Mouse (Mus musculus): ENCODE measurements around the gene Abcf2. TPM values are rescaled to one million over a fixed set of nuclear protein-coding genes. Genes with fewer than 3 reads are reported as not detected.

Abcf2 gene
- 79.5 and 89.2 TPM in 2 replicates for polyA plus RNA-seq (2014; fragmentation: Nextera tagmentation; extraction: Ambion mirVana)

DNA sequence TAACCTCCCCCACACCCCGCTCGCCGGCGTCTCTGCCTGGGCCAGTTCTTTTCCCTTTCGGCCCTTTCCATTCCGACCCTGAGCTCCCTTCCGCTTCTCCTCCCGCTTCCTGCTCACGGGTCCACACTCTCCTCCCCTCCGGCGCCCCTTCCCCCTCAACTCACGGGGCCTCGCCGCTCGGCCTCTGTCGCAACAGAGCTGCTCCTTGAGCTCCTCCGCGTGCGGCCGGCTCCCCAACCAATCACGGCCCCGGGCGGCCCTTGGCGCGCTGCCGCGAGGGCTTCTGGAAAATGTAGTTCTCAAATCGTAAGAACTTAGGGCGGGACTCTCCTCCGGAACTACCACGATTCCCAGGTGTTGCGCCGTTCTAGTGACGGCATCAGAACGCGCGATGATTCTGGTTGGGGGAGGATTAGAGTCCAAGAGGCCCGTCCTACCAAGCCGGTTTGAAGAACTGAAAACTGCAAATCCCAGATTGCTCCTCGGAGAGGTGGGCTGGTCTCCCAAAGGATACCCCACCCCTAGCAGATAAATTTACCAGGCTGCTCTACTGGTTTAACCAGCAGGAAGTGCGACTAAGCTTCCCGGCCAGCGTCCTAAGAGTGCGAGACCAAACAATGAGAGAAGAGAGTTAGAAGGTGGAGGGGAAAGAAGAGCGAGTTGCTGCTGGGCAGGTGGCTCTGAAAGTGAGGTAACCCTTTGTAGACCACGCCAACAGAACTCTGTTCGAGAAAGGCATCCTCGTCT is at the start of gene Abcf2:
Abcf2 (minus strand) TSS at position 285 of the 747 bp plus-strand sequence.
- Histone ChIP-seq H3K4me1 (ENCODE audit: control insufficient read depth, insufficient read depth, low read length) (peaks cover 12% of the 10 kb centered on the region; the same call in 1 of the 2 replicates), H3K9me3 (ENCODE audit: control insufficient read depth, low read depth, low read length) (no peaks in the 10 kb centered on the region), H3K9ac (replicated peaks; ENCODE audit: low read depth, low read length) (peak within 1 kb of the TSS; percentile 77), H3K27ac (ENCODE audit: low read length) (peak within 1 kb of the TSS; percentile 74), H3K36me3 (ENCODE audit: control insufficient read depth, insufficient read depth, low read length) (peaks cover 29% of the 10 kb centered on the region), H3K4me3 (ENCODE audit: low read depth, low read length) (peak within 1 kb of the TSS; percentile 78), H3K4me2 (replicated peaks; ENCODE audit: low read depth, low read length) (peak within 1 kb of the TSS; percentile 86), H3K27me3 (ENCODE audit: control insufficient read depth, insufficient read depth, low read length) (no peaks in the 10 kb centered on the region)
- WGBS, result under 1% methylated on average over 48 of the region's 48 CpGs
- peak; percentile 98 for ATAC-seq (ENCODE audit: insufficient number of reproducible peaks, insufficient read depth, low FRiP score, low read depth)

DNA sequence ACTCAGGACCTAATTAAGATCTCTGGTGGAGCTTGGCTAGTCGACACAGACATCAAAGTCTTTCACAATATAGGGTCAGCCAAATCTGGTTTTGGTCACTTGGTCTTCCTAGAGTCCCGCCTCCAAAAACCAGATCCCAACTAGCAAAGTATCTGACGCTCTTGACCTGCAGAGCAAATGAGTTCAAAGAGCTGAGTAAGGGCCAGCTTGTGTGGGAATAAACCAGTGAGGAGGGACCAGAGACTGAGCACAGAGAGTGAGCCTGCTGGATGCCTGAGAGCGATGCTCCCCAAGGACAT is 47.5 kb upstream of the Abcf2 start:
- no peak for ATAC-seq (ENCODE audit: insufficient number of reproducible peaks, insufficient read depth, low FRiP score, low read depth)
- H3K4me3 ChIP-seq (ENCODE audit: low read depth, low read length), result no peak overlapping the region
- H3K27me3 ChIP-seq (ENCODE audit: control insufficient read depth, insufficient read depth, low read length), result no peaks in the 10 kb centered on the region
- no peak overlapping the region for H3K9ac ChIP-seq (replicated peaks; ENCODE audit: low read depth, low read length)
- no peaks in the 10 kb centered on the region for H3K9me3 ChIP-seq (ENCODE audit: control insufficient read depth, low read depth, low read length)
- WGBS, result 26% methylated on average over 4 of the region's 4 CpGs
- no peaks in the 10 kb centered on the region for H3K36me3 ChIP-seq (ENCODE audit: control insufficient read depth, insufficient read depth, low read length)
- no peaks in the 10 kb centered on the region for H3K4me1 ChIP-seq (ENCODE audit: control insufficient read depth, insufficient read depth, low read length)
- no peak overlapping the region for H3K27ac ChIP-seq (ENCODE audit: low read length)
- H3K4me2 ChIP-seq (replicated peaks; ENCODE audit: low read depth, low read length), result no peak overlapping the region

DNA sequence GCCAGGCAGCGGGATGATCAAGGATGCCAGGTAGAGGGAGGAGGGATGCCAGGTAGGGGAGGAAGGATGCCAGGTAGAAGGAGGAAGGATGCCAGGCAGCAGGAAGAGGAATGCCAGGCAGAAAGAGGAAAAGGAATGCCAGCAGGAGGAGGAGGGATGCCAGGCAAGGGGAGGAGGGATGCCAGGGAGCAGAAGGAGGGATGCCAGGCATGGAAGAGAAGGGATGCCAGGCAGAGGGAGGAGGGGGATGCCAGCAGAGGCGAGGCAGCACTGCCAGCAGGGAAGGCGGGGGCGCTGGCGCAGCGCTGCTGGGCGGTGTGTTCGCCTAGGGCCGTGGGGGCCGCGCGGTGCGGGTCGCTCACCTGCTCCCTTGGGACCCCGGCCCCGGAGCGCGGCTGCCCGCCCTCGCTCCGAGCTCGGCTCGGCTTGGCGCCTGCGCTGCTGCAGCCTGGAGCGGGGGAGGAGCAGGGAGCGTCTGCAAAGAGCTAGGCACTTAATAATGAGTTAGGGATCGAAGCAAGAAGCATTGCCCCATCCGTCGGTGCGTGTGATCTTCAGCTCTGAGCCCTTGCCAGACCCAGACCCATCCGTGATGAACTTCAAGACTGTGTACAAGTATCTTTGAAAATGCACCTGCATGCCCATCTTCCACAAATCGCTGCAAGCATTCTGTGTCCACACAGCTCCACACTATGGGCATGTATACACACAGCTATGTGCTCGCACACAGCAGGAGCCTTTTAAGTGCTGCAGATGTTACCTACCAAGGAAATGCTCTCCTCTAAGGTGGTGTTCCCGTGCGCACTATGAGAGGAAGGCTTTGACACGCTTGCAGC is 46.9 kb upstream of the Abcf2 start, which contains the start of gene Smarcd3:
Smarcd3 (minus strand) TSS at position 426 of the 836 bp plus-strand sequence.
- peak; percentile 50; the same call in 1 of the 2 replicates for ATAC-seq (ENCODE audit: insufficient number of reproducible peaks, insufficient read depth, low FRiP score, low read depth)

DNA sequence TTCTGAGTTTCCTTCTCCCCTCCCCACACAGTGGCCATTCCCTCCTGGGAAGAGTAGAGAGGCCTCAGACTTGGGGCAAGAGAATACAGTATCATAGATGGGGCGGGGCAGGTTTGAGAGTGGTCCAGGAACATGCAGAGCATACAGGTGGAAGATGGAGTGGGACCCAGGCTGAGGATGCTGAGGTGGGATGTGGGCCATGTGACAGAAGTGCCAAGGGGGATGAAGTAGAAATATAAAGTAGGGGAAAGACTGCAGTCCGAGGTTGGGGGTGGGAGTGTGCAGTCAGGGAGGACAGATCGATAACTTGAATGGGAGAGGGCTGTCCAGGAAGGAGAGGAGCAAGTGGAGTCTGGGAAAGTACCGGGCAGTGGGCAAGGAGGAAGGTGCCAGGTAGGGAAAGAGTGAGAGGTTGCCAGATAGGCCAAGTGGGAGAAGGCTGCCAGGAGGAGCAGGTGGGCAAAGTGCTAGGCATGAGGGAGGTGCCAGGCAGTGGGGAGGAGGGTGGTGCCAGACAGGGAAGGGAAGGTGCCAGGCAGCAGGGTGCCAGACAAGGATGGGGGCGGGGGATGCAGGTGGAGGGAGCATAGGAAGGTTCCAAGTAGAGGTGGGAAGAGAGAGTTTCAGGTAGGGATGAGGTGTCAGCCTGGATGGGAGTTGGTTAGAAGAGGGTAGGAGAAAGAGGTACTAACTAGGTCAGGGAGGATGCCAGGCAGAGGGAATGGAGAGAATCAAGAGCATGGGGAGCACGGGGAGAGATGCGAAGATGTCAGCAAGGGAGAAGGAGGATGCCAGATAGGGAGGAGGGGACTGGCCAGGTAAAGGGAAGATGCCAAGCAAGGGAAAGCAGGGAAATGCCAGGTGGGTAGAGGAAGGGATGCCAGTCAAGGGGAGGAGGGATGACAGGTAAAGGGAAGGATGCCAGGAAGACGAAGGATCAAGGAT is 46.0 kb upstream of the Abcf2 start:
- H3K4me3 ChIP-seq (ENCODE audit: low read depth, low read length), result peak overlapping the region; percentile 43; the same call in 1 of the 2 replicates
- no peaks in the 10 kb centered on the region for H3K36me3 ChIP-seq (ENCODE audit: control insufficient read depth, insufficient read depth, low read length)
- no peaks in the 10 kb centered on the region for H3K4me1 ChIP-seq (ENCODE audit: control insufficient read depth, insufficient read depth, low read length)
- no peaks in the 10 kb centered on the region for H3K9me3 ChIP-seq (ENCODE audit: control insufficient read depth, low read depth, low read length)
- H3K27me3 ChIP-seq (ENCODE audit: control insufficient read depth, insufficient read depth, low read length), result no peaks in the 10 kb centered on the region
- ATAC-seq (ENCODE audit: insufficient number of reproducible peaks, insufficient read depth, low FRiP score, low read depth), result no peak
- no peak overlapping the region for H3K9ac ChIP-seq (replicated peaks; ENCODE audit: low read depth, low read length)
- 47% methylated on average over 8 of the region's 8 CpGs for WGBS
- peak overlapping the region; percentile 78 for H3K4me2 ChIP-seq (replicated peaks; ENCODE audit: low read depth, low read length)
- H3K27ac ChIP-seq (ENCODE audit: low read length), result no peak overlapping the region

More for the DNA sequence above, 46.9 kb upstream of the Abcf2 start, which contains the start of gene Smarcd3:
- no peaks in the 10 kb centered on the region for H3K4me1 ChIP-seq (ENCODE audit: control insufficient read depth, insufficient read depth, low read length)
- no peaks in the 10 kb centered on the region for H3K36me3 ChIP-seq (ENCODE audit: control insufficient read depth, insufficient read depth, low read length)
- WGBS, result 3% methylated on average over 33 of the region's 37 CpGs
- H3K9me3 ChIP-seq (ENCODE audit: control insufficient read depth, low read depth, low read length), result no peaks in the 10 kb centered on the region
- no peak within 1 kb of the TSS for H3K27ac ChIP-seq (ENCODE audit: low read length)
- H3K4me2 ChIP-seq (replicated peaks; ENCODE audit: low read depth, low read length), result peak within 1 kb of the TSS; percentile 78
- H3K27me3 ChIP-seq (ENCODE audit: control insufficient read depth, insufficient read depth, low read length), result no peaks in the 10 kb centered on the region
- H3K4me3 ChIP-seq (ENCODE audit: low read depth, low read length), result peak within 1 kb of the TSS; percentile 43
- peak within 1 kb of the TSS; percentile 39; the same call in 1 of the 2 replicates for H3K9ac ChIP-seq (replicated peaks; ENCODE audit: low read depth, low read length)

DNA sequence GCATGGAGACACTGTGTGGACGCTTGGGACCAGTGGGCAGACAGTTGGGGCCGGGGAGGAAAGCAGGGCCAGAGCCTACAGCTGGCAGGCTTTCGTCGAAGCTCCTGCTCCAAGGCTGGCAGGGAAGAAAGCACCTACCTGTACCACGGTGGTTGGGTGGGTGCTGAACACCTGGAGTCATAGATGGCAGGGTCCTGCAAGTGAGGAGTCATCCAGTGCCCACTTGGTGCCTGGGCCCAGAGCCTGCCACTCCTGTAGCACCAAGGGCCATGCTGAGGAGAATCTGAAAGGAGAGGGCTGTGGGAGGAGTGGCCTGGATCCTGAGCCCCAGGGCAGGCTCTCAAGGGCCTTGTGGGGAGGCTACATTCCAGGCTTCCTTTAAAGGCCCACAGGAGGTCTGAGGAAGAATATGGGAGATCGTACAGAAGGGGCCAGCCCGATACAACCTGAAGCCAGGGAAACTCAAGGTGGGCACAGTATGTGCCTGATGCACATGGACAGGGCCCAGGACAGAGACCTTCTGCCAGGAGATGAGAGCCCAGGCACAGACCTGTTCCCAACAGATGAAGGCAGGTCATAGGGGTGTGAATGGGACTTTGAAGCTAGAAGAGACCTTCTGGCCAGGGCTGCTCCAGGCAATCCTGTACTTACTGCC is 45.2 kb upstream of the Abcf2 start:
- Histone ChIP-seq H3K9ac (replicated peaks; ENCODE audit: low read depth, low read length) (no peak overlapping the region), H3K4me3 (ENCODE audit: low read depth, low read length) (no peak overlapping the region), H3K4me2 (replicated peaks; ENCODE audit: low read depth, low read length) (no peak overlapping the region), H3K4me1 (ENCODE audit: control insufficient read depth, insufficient read depth, low read length) (no peaks in the 10 kb centered on the region), H3K36me3 (ENCODE audit: control insufficient read depth, insufficient read depth, low read length) (no peaks in the 10 kb centered on the region), H3K27me3 (ENCODE audit: control insufficient read depth, insufficient read depth, low read length) (no peaks in the 10 kb centered on the region), H3K9me3 (ENCODE audit: control insufficient read depth, low read depth, low read length) (no peaks in the 10 kb centered on the region), H3K27ac (ENCODE audit: low read length) (no peak overlapping the region)
- 67% methylated on average over 7 of the region's 7 CpGs for WGBS
- ATAC-seq (ENCODE audit: insufficient number of reproducible peaks, insufficient read depth, low FRiP score, low read depth), result no peak

DNA sequence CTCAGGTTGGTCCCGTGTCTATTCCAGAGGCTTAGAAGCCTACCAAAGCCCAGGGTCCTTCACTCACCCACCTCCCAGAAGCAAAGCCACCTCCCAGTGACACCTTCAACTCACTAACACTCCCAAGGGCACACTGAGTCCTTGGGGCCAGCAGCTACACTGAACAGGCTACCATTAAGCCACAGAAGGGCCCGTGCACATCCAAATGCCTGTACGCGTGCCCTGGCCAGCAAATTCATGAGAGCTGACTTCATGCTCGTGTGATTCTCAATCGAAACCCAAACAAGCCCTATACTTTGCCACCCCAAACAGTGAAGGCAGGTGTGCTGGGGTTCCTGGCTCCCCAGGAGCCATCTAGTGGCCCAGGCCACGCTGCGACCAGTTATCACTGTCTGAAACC is 43.4 kb upstream of the Abcf2 start:
- Histone ChIP-seq H3K4me3 (ENCODE audit: low read depth, low read length) (no peak overlapping the region), H3K27ac (ENCODE audit: low read length) (no peak overlapping the region), H3K9ac (replicated peaks; ENCODE audit: low read depth, low read length) (no peak overlapping the region), H3K4me2 (replicated peaks; ENCODE audit: low read depth, low read length) (no peak overlapping the region), H3K4me1 (ENCODE audit: control insufficient read depth, insufficient read depth, low read length) (no peaks in the 10 kb centered on the region), H3K27me3 (ENCODE audit: control insufficient read depth, insufficient read depth, low read length) (no peaks in the 10 kb centered on the region), H3K36me3 (ENCODE audit: control insufficient read depth, insufficient read depth, low read length) (no peaks in the 10 kb centered on the region), H3K9me3 (ENCODE audit: control insufficient read depth, low read depth, low read length) (no peaks in the 10 kb centered on the region)
- no peak for ATAC-seq (ENCODE audit: insufficient number of reproducible peaks, insufficient read depth, low FRiP score, low read depth)
- 71% methylated on average over 8 of the region's 8 CpGs for WGBS

DNA sequence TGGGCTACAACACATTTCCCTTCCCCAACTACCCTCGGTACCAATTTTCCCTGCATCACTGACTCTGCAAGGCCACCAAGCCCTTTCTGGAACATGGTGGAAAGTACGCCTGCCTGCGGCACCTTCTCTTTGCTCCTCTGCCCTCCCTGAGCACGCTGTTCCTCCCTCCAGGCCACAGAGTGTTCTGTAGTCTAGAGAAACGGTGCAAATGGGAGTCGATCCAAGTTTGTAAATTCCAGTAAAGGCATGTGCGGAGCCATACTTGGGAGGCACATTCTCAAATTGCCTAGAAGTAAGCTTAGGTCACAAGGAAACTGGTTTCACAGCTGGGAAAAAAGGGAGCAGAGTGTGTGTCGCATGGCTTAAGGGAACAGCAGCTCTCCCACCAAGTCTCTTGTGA is 42.8 kb upstream of the Abcf2 start:
- WGBS, result 57% methylated on average over 8 of the region's 8 CpGs
- Histone ChIP-seq H3K4me2 (replicated peaks; ENCODE audit: low read depth, low read length) (no peak overlapping the region), H3K36me3 (ENCODE audit: control insufficient read depth, insufficient read depth, low read length) (no peaks in the 10 kb centered on the region), H3K9me3 (ENCODE audit: control insufficient read depth, low read depth, low read length) (no peaks in the 10 kb centered on the region), H3K9ac (replicated peaks; ENCODE audit: low read depth, low read length) (no peak overlapping the region), H3K27me3 (ENCODE audit: control insufficient read depth, insufficient read depth, low read length) (no peaks in the 10 kb centered on the region), H3K27ac (ENCODE audit: low read length) (no peak overlapping the region), H3K4me1 (ENCODE audit: control insufficient read depth, insufficient read depth, low read length) (no peaks in the 10 kb centered on the region), H3K4me3 (ENCODE audit: low read depth, low read length) (no peak overlapping the region)
- ATAC-seq (ENCODE audit: insufficient number of reproducible peaks, insufficient read depth, low FRiP score, low read depth), result no peak

Data from stomach, embryonic 14.5 days (tissue).